26 mouse cellular contexts compared by ENCODE assay signal in genomic region chr2:106753703-106754102, GRCm38 (mm10).
DNase-seq lines count a peak whose midpoint lies in the region; ATAC-seq lines count a peak whose summit lies in the region.
"Had no signal": no experiment of that assay in that cellular context is flagged by ENCODE, and none has a peak within 500 bp of the region (broad histone marks: within the 10 kb centered on the region; RNA-seq: fewer than 3 reads in every experiment).

No protein-coding gene starts in this region.

- H3K4me3 ChIP-seq in forebrain, embryonic 11.5 days (ENCODE audit: low read depth, low read length): no peak overlapping the region
- H3K4me3 ChIP-seq in forebrain, embryonic 15.5 days: no peak overlapping the region
- H3K4me3 ChIP-seq in intestine, embryonic 14.5 days (ENCODE audit: low read depth, low read length): no peak overlapping the region
- H3K4me3 ChIP-seq in intestine, embryonic 15.5 days (replicated peaks): no peak overlapping the region
- no peak overlapping the region for H3K4me3 ChIP-seq in kidney, embryonic 16.5 days (ENCODE audit: low read length)
- H3K4me3 ChIP-seq: embryonic facial prominence, embryonic 10.5 days; embryonic facial prominence, embryonic 12.5 days; forebrain, embryonic 12.5 days had no signal

- H3K9me3 ChIP-seq in forebrain, embryonic 11.5 days (ENCODE audit: control insufficient read depth, low read length): no peaks in the 10 kb centered on the region
- no peaks in the 10 kb centered on the region for H3K9me3 ChIP-seq in forebrain, embryonic 15.5 days
- H3K9me3 ChIP-seq in intestine, embryonic 14.5 days (ENCODE audit: control insufficient read depth, low read length): no peaks in the 10 kb centered on the region
- H3K9me3 ChIP-seq in intestine, embryonic 15.5 days: no peaks in the 10 kb centered on the region
- no peaks in the 10 kb centered on the region for H3K9me3 ChIP-seq in kidney, embryonic 16.5 days (ENCODE audit: low read length)
- H3K9me3 ChIP-seq: embryonic facial prominence, embryonic 10.5 days; embryonic facial prominence, embryonic 12.5 days; forebrain, embryonic 12.5 days had no signal

- no peak overlapping the region for H3K9ac ChIP-seq in forebrain, embryonic 11.5 days (ENCODE audit: low read length)
- no peak overlapping the region for H3K9ac ChIP-seq in forebrain, embryonic 15.5 days (replicated peaks)
- H3K9ac ChIP-seq in intestine, embryonic 14.5 days (ENCODE audit: low read length): no peak overlapping the region
- H3K9ac ChIP-seq in intestine, embryonic 15.5 days: no peak overlapping the region
- no peak overlapping the region for H3K9ac ChIP-seq in kidney, embryonic 16.5 days (replicated peaks; ENCODE audit: low read length)
- H3K9ac ChIP-seq: embryonic facial prominence, embryonic 12.5 days; forebrain, embryonic 12.5 days; forebrain, postnatal 0 days had no signal

- no peak overlapping the region for H3K27ac ChIP-seq in forebrain, embryonic 11.5 days (ENCODE audit: low read depth, low read length)
- H3K27ac ChIP-seq in forebrain, embryonic 15.5 days (replicated peaks): no peak overlapping the region
- no peak overlapping the region for H3K27ac ChIP-seq in intestine, embryonic 14.5 days (ENCODE audit: low read depth)
- no peak overlapping the region for H3K27ac ChIP-seq in intestine, embryonic 15.5 days
- no peak overlapping the region for H3K27ac ChIP-seq in kidney, embryonic 16.5 days (ENCODE audit: low read length)
- H3K27ac ChIP-seq: embryonic facial prominence, embryonic 10.5 days; embryonic facial prominence, embryonic 12.5 days; forebrain, embryonic 12.5 days had no signal

- no peaks in the 10 kb centered on the region for H3K36me3 ChIP-seq in forebrain, embryonic 11.5 days (ENCODE audit: control insufficient read depth, insufficient read depth, low read length)
- no peaks in the 10 kb centered on the region for H3K36me3 ChIP-seq in forebrain, embryonic 15.5 days
- H3K36me3 ChIP-seq in intestine, embryonic 14.5 days (ENCODE audit: control insufficient read depth, insufficient read depth, low read length): no peaks in the 10 kb centered on the region
- no peaks in the 10 kb centered on the region for H3K36me3 ChIP-seq in intestine, embryonic 15.5 days
- H3K36me3 ChIP-seq in kidney, embryonic 16.5 days (ENCODE audit: insufficient read depth, low read length): no peaks in the 10 kb centered on the region
- H3K36me3 ChIP-seq: embryonic facial prominence, embryonic 12.5 days; G1E had no signal

- ATAC-seq in forebrain, embryonic 11.5 days (replicated peaks; ENCODE audit: low FRiP score): no peak
- no peak for ATAC-seq in forebrain, embryonic 15.5 days (replicated peaks)
- no peak for ATAC-seq in intestine, embryonic 14.5 days (replicated peaks; ENCODE audit: low FRiP score, low TSS enrichment, low read depth)
- ATAC-seq in intestine, embryonic 15.5 days: no peak
- peak; percentile 67 for ATAC-seq in kidney, embryonic 16.5 days (ENCODE audit: low FRiP score, low TSS enrichment)
- ATAC-seq: CD4-positive, CD25-positive, alpha-beta regulatory T cell, adult 4 months; forebrain, embryonic 14.5 days; forebrain, postnatal 0 days; Patski had no signal

- H3K27me3 ChIP-seq in forebrain, embryonic 11.5 days (ENCODE audit: control insufficient read depth, insufficient read depth, low read length): no peaks in the 10 kb centered on the region
- H3K27me3 ChIP-seq in forebrain, embryonic 15.5 days: no peaks in the 10 kb centered on the region
- no peaks in the 10 kb centered on the region for H3K27me3 ChIP-seq in intestine, embryonic 14.5 days (replicated peaks; ENCODE audit: control insufficient read depth, insufficient read depth, low read length)
- H3K27me3 ChIP-seq in intestine, embryonic 15.5 days (replicated peaks): no peaks in the 10 kb centered on the region
- no peaks in the 10 kb centered on the region for H3K27me3 ChIP-seq in kidney, embryonic 16.5 days (ENCODE audit: insufficient read depth, low read length)
- H3K27me3 ChIP-seq: CH12.LX; embryonic facial prominence, embryonic 12.5 days; forebrain, embryonic 12.5 days; Patski had no signal

- no peaks in the 10 kb centered on the region; the same call in 1 of the 2 replicates for H3K4me1 ChIP-seq in forebrain, embryonic 11.5 days (replicated peaks; ENCODE audit: control insufficient read depth, insufficient read depth, low read length)
- peaks cover 10% of the 10 kb centered on the region; the same call in 1 of the 2 replicates for H3K4me1 ChIP-seq in forebrain, embryonic 15.5 days
- H3K4me1 ChIP-seq in intestine, embryonic 14.5 days (replicated peaks; ENCODE audit: control insufficient read depth, insufficient read depth, low read length): no peaks in the 10 kb centered on the region
- no peaks in the 10 kb centered on the region for H3K4me1 ChIP-seq in intestine, embryonic 15.5 days (replicated peaks)
- peaks cover 49% of the 10 kb centered on the region for H3K4me1 ChIP-seq in kidney, embryonic 16.5 days (ENCODE audit: insufficient read depth, low read length)

- no peak overlapping the region for H3K4me2 ChIP-seq in forebrain, embryonic 11.5 days (ENCODE audit: low read depth, low read length, severe bottlenecking)
- no peak overlapping the region for H3K4me2 ChIP-seq in forebrain, embryonic 15.5 days (replicated peaks)
- no peak overlapping the region for H3K4me2 ChIP-seq in intestine, embryonic 14.5 days (ENCODE audit: low read length)
- no peak overlapping the region for H3K4me2 ChIP-seq in intestine, embryonic 15.5 days (replicated peaks)
- H3K4me2 ChIP-seq in kidney, embryonic 16.5 days (replicated peaks; ENCODE audit: low read depth, low read length): no peak overlapping the region
- H3K4me2 ChIP-seq: embryonic facial prominence, embryonic 12.5 days; forebrain, embryonic 12.5 days had no signal

- peak; percentile 20 for DNase-seq in forebrain, embryonic 11.5 days (ENCODE audit: low spot score)
- DNase-seq in intestine, embryonic 14.5 days (ENCODE audit: low spot score): peak; percentile 36
- no peak for DNase-seq in kidney, adult 8-10 months
- DNase-seq in kidney, postnatal 14 days: peak; percentile 7
- DNase-seq in kidney, adult 9 months: no peak
- DNase-seq: adrenal gland, adult 2 months; adrenal gland, postnatal 10 days; adrenal gland, postnatal 25 days; B cell, adult 2 months; cerebellum, adult 11-12 months; cerebellum, adult 2 months; cerebellum, adult 9-10 months; cerebellum, postnatal 10 days; cerebellum, postnatal 25 days; forebrain, postnatal 0 days had no signal

- WGBS in forebrain, embryonic 11.5 days: 83% methylated on average over 5 of the region's 5 CpGs
- WGBS in forebrain, embryonic 15.5 days: 84% methylated on average over 5 of the region's 5 CpGs
- WGBS in intestine, embryonic 14.5 days: 73% methylated on average over 5 of the region's 5 CpGs
- WGBS in intestine, embryonic 15.5 days: 72% methylated on average over 5 of the region's 5 CpGs
- 50% methylated on average over 5 of the region's 5 CpGs for WGBS in kidney, embryonic 16.5 days

Comparison
In these comparisons a context has a peak if more than half of its experiments do, and no peak if none do; other contexts are left out.
1. DNase-seq: peak in forebrain, embryonic 11.5 days (single experiment), intestine, embryonic 14.5 days (single experiment) and kidney, postnatal 14 days (single experiment); none in kidney, adult 8-10 months (0 of 2) and kidney, adult 9 months (single experiment).